Mouse (Mus musculus) heart, adult 2 months (tissue): ENCODE measurements at regions not wholly inside any gene's neighbourhood (a gene's known extent, or its start where the extent isn't known, plus 50 kb on each side); places are given as distances from the start of the nearest gene placed in this dataset.

Experiments
- CTCF ChIP-seq: fragments of 200-600 bp; IDR thresholded peaks from 2 replicates; pipeline ENCODE4 v1.8.1; 2022; ENCODE audit warnings: antibody characterized with exemption, mild to moderate bottlenecking, moderate library complexity
- EP300 ChIP-seq: fragments of 200-500 bp; IDR thresholded peaks from 2 replicates; pipeline ENCODE4 v1.6.1; 2011; ENCODE audit warnings: low read depth, low read length, control low read depth; ENCODE audit not compliant: insufficient read depth
- POLR2A ChIP-seq: fragments of 200-500 bp; IDR thresholded peaks from 2 replicates; pipeline ENCODE4 v1.6.1; 2011; ENCODE audit warnings: mild to moderate bottlenecking, low read depth, low read length, control low read depth; ENCODE audit not compliant: insufficient read depth

GRCm38 (mm10) chr11:66813731-66814130, 98.0 kb upstream of the Pirt start:
- no peak for TF ChIP-seq CTCF
- no peak for TF ChIP-seq EP300
- TF ChIP-seq POLR2A: no peak
